Mouse (Mus musculus) subcutaneous adipose tissue, adult 2 months (tissue): ENCODE measurements around the gene Hmga1. TPM values are rescaled to one million over a fixed set of nuclear protein-coding genes. Genes with fewer than 3 reads are reported as not detected.

Experiments used
- polyA plus RNA-seq: library from polyadenylated mRNA; depleted of rRNA; stranded (reverse); fragments of >200 nt; gene quantifications from 2 replicates; pipeline ENCODE4 v1.2.3, GENCODE M21; 2012; ENCODE audit warnings: low replicate concordance; rRNA removed

Hmga1 gene
- polyA plus RNA-seq, result 16.0 and 39.6 TPM in 2 replicates

DNA sequence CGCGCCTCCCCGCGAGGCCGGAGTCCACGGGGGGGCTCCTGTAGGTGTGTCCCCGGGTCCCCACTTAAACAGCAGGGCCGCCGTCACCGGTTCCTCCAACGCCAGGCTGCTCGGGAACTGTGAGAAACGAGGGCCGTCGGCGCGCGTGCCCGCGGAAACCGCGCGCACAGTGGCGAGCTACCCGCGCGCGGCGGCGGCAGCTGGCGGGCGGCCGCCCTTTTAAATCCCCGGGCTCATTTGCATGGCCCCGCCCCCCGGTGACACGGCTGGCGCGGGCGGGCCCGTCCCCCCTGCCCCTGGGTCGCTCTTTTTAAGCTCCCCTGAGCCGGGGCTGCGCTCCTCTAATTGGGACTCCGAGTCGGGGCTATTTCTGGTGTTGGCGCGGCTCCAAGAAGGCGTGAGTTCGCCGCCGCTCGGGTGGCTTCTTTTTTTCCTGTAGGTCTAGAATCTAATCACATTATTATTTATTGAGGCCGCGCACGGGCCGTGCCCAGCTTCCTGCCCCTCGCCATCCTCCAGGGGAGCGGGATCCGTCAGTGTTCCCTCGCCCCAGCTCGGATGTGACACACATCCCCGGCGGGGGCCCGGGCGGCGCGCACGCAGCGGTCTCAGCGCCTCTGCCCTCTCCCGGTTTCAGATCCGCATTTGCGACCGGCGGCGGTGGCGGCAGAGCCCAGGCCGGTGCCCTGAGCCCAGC lies at the start of gene Hmga1:
TSS of gene Hmga1 (plus strand) at position 183 of the 697 bp plus-strand sequence.

DNA sequence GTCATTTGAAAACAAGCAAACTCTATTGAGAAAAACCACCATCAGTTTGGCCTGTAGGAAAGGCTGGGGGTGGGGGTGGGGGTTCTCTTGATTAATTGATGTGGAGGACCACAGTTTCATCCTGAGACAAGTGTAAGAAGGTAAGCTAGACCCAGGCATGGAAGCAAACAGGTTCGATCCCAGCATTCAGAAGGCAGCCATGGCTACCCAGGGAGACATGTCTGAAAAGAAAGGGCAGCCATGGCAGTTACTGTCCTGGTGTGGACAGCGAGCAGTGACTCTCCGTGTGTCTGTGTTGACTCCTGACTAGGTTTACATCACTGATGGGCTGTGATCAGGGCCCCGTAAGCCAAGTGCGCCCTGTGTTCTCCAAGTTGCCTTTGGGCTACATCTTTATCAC lies 35.0 kb upstream of the Hmga1 start, which contains the start of gene Grm4:
TSS of gene Grm4 (minus strand) at position 101 of the 400 bp plus-strand sequence.

DNA sequence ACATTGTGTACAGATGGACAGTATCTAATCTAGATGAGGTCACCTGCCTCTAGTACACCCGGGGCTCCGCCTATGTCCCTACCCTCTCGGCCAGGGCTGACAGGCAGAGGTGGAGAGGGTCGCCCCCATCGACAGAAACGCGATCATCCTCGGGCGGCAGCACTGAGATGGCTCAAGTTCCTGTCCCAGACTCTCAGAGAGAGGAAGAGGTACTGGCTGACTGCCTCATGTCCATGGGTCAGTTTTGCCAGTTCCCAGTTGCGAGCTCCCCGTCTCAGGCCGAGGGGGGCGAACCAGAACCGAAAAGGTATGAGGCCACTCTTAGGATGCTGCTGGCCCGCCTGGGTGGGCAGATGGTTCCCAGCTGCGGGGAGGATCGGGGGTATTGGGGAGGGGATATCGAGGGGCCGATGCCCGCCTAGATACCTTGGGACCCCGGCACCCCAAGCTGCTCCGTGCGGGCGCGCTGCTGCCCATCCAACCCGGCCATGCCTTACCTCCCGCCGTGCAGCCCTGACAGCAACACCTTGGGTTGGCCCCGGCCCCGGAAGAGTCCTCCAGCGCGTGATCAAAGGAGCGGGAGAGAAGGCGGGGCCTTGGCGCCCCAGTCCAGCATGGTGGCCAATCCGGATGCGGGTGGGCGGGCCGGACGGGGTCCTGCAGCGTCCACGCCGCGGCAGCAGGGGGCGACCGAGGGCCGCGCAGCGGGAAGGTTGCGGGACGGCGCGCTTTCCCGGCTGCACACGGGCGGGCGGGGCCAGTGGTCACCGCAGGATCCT lies 9.1 kb downstream of the Hmga1 start, which contains the start of gene AI413582:
TSS of gene AI413582 (minus strand) at position 594 of the 779 bp plus-strand sequence.

Other genes with a start within 250 kb of the Hmga1 start
- 0.21 TPM in 1 of 2 replicates, not detected in the other for gene Grm4, start 35.1 kb upstream of the Hmga1 start, polyA plus RNA-seq
- gene AI413582, start 9.3 kb downstream of the Hmga1 start, polyA plus RNA-seq, result 42.0 and 42.4 TPM in 2 replicates
- 54.6 and 72.2 TPM in 2 replicates for gene Nudt3, start 67.0 kb downstream of the Hmga1 start, polyA plus RNA-seq
- not detected in 2 replicates for gene RPS10-NUDT3, start 78.7 kb downstream of the Hmga1 start, polyA plus RNA-seq
- gene Rps10, start 80.2 kb downstream of the Hmga1 start, polyA plus RNA-seq, result 736 and 1,526 TPM in 2 replicates
- 0.19 and 0.24 TPM in 2 replicates for gene Pacsin1, start 99.0 kb downstream of the Hmga1 start, polyA plus RNA-seq
- 1.4 TPM in 1 of 2 replicates, not detected in the other for gene Spdef, start 172.5 kb downstream of the Hmga1 start, polyA plus RNA-seq